Mouse (Mus musculus): ENCODE data around the gene Anapc2.

Anapc2 gene

DNA sequence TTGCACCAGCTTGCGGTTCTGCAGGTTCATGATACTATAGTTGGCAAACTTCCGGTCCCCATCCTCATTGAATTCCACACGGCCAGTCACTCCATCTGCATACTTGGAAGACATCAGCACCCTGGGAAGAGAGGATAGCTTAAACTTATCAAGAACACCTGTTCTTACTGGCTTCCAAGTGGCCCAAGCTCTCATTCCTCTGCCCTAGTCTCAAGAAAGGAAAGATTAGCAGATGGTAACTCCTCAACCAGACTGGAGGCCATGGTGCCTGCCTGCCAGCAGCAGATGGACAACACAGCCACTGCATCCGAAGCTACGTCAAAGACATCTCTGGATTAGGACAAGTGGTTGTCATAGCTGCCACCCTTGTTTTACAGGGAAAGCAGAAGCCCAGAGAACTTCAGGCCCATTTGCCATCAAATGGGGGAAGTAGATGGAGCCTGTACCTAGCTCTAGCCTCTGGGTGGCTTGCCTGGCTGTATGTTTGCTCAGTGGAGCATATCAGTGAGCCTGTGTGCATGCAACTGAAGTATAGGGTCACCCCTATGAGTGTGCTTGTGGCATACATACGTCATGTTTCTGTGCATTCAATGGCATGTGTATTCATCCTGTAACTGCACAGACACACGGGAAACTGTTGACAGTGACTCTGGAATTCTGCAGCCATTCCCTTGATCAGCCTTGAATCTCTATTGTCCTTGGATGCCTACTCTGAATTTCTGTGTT is 31.8 kb downstream of the Anapc2 start:
- DNase-seq (ENCODE audit: low read depth) = peak; percentile 69

DNA sequence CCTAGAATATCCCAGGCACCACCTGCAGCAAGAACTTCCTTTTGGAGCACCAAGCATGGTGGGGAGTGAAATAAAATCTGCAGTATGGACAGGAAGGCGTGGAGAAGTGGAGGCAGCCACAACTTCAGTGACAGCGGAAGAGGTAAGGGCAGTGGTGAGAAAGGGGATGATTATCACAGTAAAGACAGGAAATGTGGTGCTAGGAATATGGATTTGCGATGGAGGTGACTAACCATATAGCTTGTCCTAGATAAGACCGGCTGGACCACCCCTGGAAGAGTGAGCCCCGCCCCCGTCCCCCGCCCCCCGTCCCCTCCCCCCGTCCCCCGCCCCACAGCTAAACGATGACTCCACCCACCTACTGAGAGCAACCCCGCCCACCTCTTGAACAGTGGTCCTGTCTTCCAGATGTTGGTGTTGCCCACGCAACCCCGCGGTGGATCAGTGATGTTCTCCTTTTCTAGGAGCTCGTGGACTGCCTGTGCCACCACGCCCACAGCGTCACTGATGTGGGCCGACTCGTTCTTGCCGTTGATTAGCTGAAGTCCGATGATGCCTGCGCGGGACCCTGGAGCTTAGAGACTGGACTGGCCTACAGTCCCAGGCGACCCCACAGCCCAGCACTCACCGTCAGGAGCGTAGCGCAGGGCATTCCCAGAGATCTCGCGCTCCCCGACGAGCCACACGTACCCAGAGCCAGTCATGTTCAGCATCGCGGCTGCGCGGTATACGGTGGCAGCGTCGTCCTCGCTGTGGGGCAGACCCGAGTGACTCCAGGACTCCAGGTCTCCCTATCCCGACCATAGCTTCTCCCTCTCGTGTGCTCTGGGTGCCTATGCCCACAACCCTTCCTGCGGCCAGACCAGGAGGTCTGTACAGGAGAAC is 32.6 kb downstream of the Anapc2 start:
- DNase-seq (ENCODE audit: low read depth) = peak; percentile 84

GRCm38 (mm10) chr2:25305587-25306359 is 33.5 kb downstream of the Anapc2 start:
- DNase-seq (ENCODE audit: low read depth) = no peak

DNA sequence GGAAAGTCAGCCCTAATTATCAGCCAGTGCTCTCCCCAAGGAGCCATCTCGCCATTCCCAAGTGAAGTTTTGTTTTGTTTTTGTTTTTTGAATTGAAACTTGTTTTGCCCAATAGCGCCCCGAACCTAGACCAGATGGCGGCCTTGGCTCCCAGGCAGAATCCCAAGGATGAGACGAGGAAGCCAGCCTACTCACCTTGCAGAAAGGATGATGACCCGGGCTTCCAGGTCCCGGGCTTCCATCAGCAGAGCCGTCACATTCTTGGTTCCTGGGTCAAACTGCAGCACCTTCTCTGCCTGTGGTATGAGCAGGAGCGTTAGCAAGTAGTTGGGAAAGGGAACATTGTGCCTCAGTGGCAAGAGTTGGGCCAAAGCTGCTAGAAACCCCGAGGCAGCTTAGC is 37.9 kb downstream of the Anapc2 start:
- DNase-seq (ENCODE audit: low read depth) = no peak

- DNase-seq (ENCODE audit: low read depth) = no peak
Observed at GRCm38 (mm10) chr2:25310969-25311368, 38.7 kb downstream of the Anapc2 start.

- no peak for DNase-seq (ENCODE audit: low read depth)
Observed at GRCm38 (mm10) chr2:25311491-25311891, 39.2 kb downstream of the Anapc2 start.

DNA sequence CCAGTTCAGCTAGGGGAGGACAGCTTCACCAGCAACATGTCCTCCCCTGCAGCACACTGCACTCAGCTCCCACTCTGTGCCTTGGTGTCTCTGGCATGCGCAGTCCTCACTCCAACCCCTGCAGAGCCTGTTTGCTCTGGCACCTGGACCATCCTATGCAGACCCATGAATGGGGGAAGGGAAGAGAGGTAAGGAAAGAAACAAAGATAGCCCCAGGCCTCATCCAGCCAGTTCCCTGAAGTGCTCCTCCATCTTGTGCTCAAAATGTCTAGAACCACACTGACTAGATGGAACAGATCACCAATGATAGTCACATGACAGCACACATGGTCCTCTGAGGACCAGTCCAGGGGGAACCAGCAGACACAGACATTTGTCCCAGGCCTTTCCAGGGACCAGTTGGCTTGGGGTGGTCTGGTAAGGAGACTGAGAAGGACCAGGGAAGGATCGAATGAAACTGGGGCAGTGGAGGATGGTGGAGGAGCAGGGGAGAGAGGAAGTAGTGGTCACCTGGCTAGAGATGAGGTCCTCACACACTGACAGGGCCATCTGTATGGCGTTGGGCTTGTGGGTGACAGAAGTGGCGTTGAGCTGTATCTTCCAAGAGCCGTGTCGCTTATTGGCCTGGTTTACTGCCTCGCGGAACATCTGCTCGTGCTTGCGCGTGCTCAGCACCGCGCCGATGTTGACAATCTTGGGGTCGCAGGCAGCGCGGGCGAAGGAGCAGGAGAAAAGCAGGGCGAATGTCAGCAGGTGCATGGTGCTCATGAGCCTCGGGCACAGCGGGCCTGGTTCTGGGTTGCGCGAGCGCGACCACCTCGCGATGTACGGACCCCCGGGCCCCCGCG is 46.1 kb downstream of the Anapc2 start:
- DNase-seq (ENCODE audit: low read depth) = no peak

DNA sequence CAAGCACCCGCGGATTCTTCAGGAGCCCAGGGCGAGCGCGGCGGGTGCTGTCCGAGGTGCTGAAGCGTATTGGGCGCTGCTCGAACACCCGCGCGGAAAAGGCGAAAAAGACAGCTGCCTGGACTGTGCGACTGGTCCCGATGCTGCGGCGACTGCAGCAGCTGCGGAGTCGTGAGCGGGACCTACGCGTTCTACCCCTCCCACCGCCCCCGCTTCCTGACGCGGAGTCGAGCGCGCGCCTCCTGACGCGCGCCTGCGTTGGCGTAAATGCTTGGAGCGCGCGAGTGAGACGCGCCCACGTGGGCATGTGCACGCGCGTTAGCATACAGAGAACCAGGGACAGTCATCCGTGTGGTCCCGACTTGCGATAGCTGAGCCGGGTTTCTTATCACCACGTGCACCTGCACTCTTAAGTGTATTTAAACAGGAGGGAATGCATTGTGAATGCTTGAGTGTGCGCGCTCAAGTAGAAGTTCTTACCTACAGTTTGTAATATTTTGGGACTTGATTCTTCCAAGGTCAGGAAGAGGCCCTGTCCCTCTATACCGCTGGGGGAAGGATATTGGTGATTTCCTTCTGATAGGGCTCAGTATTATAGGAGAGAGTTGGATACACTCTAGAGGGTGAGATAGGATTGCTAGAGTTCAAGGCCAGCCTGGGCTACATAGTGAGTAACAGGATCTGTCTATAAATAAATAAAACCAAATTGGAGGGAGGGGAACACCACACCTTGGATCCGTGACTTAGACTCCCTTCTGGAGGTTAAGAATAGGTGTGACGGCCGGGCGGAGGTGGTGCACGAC is 46.9 kb downstream of the Anapc2 start, which contains the start of gene Grin1:
TSS of gene Grin1 (minus strand) at position 217 of the 803 bp plus-strand sequence.
- no peak for DNase-seq (ENCODE audit: low read depth)

DNA sequence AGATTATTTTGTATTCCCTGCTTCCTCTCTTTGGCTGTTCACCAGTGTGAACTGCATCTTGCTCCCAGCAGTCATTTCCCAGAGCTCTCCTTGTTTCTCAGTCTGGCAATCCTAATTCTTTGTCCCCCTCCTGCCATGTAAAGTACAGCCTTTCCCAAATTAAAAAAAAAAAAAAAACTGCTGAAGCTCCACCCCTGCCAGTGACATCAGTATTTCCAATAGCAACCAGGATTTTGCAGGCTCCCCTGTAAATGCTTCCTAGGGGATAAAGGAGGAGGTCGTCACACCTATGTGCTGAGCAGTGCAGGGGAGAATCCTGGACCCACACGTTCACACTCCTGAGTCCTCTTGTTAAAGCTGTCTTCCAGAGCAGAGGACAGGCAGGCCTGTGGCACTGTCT is 47.8 kb downstream of the Anapc2 start:
- no peak for DNase-seq (ENCODE audit: low read depth)

- DNase-seq (ENCODE audit: low read depth) = no peak
Observed at GRCm38 (mm10) chr2:25326036-25326435, 53.8 kb downstream of the Anapc2 start.

DNA sequence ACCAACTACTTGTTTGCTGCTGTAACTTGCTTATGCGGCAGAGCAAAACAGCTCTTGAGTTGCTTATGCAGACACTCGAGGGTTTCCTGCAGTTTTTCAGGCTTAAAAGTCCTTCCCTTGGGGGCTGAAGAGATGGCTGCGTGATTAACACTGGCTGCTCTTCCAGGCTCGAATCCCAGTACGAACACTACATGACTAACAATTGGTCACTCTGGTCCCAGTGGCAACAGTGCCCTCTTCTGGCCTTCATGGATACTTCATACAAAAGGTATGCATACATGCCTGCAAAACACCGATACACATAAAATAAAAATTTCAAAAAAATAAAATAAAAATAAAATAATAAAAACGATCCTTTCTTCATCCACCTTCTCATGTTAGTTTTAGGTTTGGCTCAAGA is 56.2 kb downstream of the Anapc2 start:
- peak; percentile 79 for DNase-seq (ENCODE audit: low read depth)

DNA sequence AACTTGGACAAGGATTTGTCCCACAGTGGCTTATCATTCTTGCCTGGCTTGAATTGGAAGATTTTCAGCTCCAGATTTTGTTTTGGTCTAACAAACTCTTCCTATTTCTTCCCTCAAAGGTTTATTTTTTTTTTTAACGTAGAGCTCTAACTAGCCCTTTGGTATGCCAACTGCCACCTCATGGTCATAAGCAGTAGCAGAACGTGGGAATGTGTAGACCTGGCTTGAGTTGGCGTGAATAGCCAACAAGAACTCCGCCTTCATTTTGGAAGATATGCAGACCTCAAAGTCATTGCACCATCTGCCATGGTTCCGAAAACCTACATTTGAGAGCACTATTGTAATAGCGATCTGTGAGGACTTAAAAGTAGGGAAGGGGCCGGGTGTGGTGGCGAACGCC is 59.2 kb downstream of the Anapc2 start:
- DNase-seq (ENCODE audit: low read depth) = peak; percentile 76

- DNase-seq (ENCODE audit: low read depth) = peak; percentile 99
Observed at GRCm38 (mm10) chr2:25332286-25333160, 60.2 kb downstream of the Anapc2 start, which contains the start of gene Man1b1. TSS of gene Man1b1 (plus strand) at chr2:25332338.

DNA sequence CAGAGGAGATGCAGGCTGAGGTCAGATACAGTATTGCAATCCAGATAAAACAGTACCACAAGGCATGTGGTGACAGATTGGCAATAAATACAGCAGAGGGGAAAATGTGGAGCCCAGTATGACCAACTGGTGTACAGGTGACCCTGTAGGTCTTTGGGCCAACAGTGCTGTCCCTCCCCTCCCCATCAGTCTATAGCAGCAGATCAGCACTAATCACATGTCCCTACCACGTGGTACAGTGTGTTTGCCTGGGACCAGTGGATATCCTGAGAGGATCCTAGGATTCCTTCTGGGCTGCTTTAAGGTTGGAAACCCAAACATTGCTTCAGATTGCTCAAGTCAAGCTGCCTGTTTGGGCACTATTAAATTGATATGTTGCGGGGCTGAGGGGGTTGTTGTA is 61.3 kb downstream of the Anapc2 start:
- DNase-seq (ENCODE audit: low read depth) = no peak
